Mouse (Mus musculus): ENCODE measurements around the gene Plxdc1.

DNA sequence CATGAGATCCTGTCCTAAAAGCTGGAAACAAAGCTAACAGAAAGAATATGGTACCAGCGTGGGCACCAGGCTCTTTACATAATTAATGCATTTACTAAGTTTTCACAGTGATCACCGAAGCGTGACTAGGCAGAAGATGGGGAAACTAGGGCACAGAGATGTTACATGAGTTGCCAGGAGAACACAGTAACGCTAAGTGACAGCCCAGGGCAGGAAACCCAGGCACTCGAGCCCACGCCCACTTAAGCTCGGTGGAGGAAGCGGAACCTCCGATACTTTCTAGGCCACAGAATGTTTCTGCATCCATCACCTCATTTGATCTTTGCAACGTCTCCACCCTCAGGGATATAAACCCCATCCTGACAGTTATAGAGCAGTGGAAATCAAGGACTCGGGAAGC is 21.8 kb upstream of the Plxdc1 start:
- TF ChIP-seq CTCF (IDR thresholded peaks at IDR 0.05; ENCODE audit: low read depth, low read length) (no peak), POLR2A (IDR thresholded peaks at IDR 0.05; ENCODE audit: extremely low read depth, insufficient read depth, low read length) (no peak)

Measured in liver, adult 2 months (tissue).